Mouse (Mus musculus): ENCODE measurements around the gene Prps1l3. TPM values are rescaled to one million over a fixed set of nuclear protein-coding genes. Genes with fewer than 3 reads are reported as not detected.

Prps1l3 gene
- polyA plus RNA-seq, 1 experiment from 2014 or later, result 37.0 TPM

DNA sequence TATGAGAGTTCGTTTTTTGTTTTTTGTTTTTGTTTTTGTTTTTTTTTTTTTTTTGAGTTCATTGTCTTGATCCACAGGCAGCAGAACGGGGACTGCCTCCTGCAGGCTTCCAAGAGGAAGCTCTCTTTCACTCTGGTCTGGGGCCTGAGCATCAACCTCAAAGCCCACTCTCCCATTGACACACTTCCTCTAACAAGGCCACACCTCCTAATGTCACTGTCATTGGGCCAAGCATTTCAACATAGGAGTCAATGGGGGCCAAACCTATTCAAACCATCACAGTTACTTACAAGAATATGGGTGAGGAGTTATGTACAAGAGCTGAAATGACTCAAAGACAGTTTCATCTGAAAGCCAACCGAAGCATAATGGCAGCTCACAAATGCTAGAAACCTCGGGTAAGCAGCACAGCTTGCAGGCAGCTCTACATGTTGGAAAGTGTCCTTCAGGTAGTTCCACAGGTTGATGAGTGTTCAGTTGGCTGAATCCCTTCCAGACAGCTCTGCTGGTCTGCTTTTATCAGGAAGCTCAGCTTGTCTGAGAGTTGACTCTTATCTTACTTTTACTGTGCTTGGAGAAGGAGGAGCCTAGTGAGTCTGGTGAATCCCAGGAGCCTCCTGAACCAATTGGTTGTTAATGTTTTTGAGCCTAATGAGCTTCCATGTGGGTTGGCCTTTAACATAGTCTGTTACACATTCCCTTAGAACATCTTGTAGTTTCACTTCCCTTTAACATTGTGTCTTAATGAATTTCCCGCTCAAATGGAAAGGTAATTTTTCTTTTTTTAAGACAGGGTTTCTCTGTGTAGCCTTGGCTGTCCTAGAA, 13.7 kb downstream of the Prps1l3 start:
- Histone ChIP-seq H3K27ac (replicated peaks in 1 of 2; ENCODE audit: control insufficient read depth in 1 of 2, insufficient read depth in 1 of 2, low read depth in 2 of 2, low read length in 2 of 2) (no peak overlapping the region), H3K4me2 (ENCODE audit: low read length) (no peak overlapping the region), H3K9me3 (ENCODE audit: control insufficient read depth, low read length) (no peaks in the 10 kb centered on the region), H3K4me1 (ENCODE audit: control insufficient read depth in 2 of 2, insufficient read depth in 2 of 2, low read length in 2 of 2) (no peaks in the 10 kb centered on the region), H3K4me3 (ENCODE audit: control insufficient read depth in 1 of 2, insufficient read depth in 1 of 2, low read depth in 1 of 2, low read length in 2 of 2) (no peak overlapping the region), H3K27me3 (ENCODE audit: control insufficient read depth, insufficient read depth, low read length) (no peaks in the 10 kb centered on the region), H3K36me3 (ENCODE audit: control insufficient read depth, insufficient read depth, low read length) (peaks cover 27% of the 10 kb centered on the region), H3K9ac (ENCODE audit: low read length) (no peak overlapping the region)
- no peak for ATAC-seq (ENCODE audit: insufficient number of reproducible peaks, insufficient read depth, low FRiP score, low read depth)
- WGBS, result 87% methylated on average over 5 of the region's 5 CpGs

DNA sequence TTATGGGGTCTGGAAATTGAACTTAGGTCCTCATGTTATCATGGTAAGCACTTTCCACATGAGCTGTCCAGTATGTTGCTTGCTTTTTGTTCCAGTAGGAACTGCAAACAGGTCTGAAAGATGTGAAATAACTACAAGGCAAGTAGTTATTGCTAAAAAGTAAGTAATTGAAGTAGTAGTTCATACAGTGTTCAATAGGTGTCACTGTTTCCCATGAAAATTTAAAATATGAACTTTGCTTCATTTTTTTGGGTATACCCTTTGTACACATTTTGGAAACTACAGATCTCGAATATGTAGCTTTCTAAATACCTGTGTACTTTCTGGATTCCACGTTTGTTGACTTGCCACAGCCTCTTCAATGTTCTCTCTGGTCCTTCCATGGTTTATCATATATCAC, 28.4 kb downstream of the Prps1l3 start:
- no peak for ATAC-seq (ENCODE audit: insufficient number of reproducible peaks, insufficient read depth, low FRiP score, low read depth)
- Histone ChIP-seq H3K4me1 (ENCODE audit: control insufficient read depth in 2 of 2, insufficient read depth in 2 of 2, low read length in 2 of 2) (no peaks in the 10 kb centered on the region), H3K36me3 (ENCODE audit: control insufficient read depth, insufficient read depth, low read length) (no peaks in the 10 kb centered on the region), H3K9me3 (ENCODE audit: control insufficient read depth, low read length) (no peaks in the 10 kb centered on the region), H3K27me3 (ENCODE audit: control insufficient read depth, insufficient read depth, low read length) (no peaks in the 10 kb centered on the region), H3K4me3 (ENCODE audit: control insufficient read depth in 1 of 2, insufficient read depth in 1 of 2, low read depth in 1 of 2, low read length in 2 of 2) (no peak overlapping the region), H3K27ac (replicated peaks in 1 of 2; ENCODE audit: control insufficient read depth in 1 of 2, insufficient read depth in 1 of 2, low read depth in 2 of 2, low read length in 2 of 2) (no peak overlapping the region), H3K9ac (ENCODE audit: low read length) (no peak overlapping the region), H3K4me2 (ENCODE audit: low read length) (no peak overlapping the region)
- 44% methylated on average over 2 of the region's 2 CpGs for WGBS

DNA sequence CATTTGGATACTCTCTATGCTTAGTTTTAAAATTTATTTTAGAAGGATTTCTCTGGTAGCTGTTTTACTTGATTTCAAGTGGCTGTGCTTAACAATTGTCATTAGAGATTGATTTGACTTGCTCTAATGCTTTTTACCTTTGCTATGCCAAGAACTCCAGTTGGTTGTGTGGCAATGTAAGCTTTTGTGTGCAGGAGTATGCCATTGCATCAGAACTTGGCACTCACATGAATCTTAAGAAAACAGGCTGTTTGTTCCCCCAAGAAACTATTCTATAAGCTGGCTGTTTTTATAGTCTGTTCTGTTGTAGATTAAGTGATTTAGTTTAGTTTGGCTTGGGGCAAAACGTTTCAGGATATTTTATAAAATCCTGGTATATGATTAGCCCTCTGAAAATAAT, 45.2 kb downstream of the Prps1l3 start:
- Histone ChIP-seq H3K36me3 (ENCODE audit: control insufficient read depth, insufficient read depth, low read length) (no peaks in the 10 kb centered on the region), H3K4me1 (ENCODE audit: control insufficient read depth in 2 of 2, insufficient read depth in 2 of 2, low read length in 2 of 2) (no peaks in the 10 kb centered on the region), H3K4me3 (ENCODE audit: control insufficient read depth in 1 of 2, insufficient read depth in 1 of 2, low read depth in 1 of 2, low read length in 2 of 2) (no peak overlapping the region), H3K9me3 (ENCODE audit: control insufficient read depth, low read length) (no peaks in the 10 kb centered on the region), H3K9ac (ENCODE audit: low read length) (no peak overlapping the region), H3K4me2 (ENCODE audit: low read length) (no peak overlapping the region), H3K27me3 (ENCODE audit: control insufficient read depth, insufficient read depth, low read length) (no peaks in the 10 kb centered on the region), H3K27ac (replicated peaks in 1 of 2; ENCODE audit: control insufficient read depth in 1 of 2, insufficient read depth in 1 of 2, low read depth in 2 of 2, low read length in 2 of 2) (no peak overlapping the region)
- WGBS, result 51% methylated on average over 1 of the region's 1 CpGs
- ATAC-seq (ENCODE audit: insufficient number of reproducible peaks, insufficient read depth, low FRiP score, low read depth), result no peak

DNA sequence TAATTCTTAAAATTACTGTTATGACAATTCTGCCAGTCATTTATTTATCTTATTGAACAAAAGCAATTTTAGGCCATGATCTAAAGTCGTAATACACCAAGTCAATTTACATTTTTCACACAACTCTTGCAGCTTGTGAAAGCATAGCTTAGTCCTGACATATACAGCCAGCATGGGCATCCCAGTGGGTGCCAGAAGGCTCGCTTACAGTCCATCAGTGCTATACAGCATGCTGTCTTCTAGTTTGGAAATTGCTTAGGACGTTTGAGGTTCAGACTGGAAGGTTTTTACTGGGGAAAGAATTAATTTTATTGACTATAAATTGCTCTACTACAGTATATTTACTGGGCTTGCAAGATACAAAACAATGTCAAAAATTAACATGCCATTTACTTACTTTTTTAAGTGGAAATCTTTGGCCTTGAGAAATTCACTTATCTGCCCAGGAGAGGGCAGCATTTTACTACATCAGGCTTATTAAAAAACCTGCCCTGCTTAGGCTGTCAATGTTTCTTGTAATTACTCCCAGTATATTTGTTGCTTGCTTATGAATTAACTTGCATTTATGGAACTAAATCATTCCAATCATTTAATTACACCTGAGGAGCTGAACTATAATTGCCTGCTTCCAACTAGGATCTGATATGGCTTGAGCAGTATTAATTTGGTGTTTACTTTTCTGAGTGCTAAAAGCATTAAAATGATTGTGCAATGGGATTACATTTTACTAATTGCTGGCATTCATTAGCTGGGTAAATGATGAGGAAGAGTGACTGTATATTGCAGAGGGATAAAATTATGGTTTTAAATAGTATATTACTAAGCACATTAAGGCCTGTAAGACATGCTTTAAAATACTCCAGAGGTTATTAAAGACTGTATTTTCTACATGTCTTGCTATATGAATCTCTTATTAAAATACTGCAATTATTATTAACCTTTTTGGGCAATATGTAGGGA, 51.2 kb downstream of the Prps1l3 start:
- Histone ChIP-seq H3K4me1 (ENCODE audit: control insufficient read depth in 2 of 2, insufficient read depth in 2 of 2, low read length in 2 of 2) (no peaks in the 10 kb centered on the region), H3K27ac (replicated peaks in 1 of 2; ENCODE audit: control insufficient read depth in 1 of 2, insufficient read depth in 1 of 2, low read depth in 2 of 2, low read length in 2 of 2) (no peak overlapping the region), H3K9me3 (ENCODE audit: control insufficient read depth, low read length) (no peaks in the 10 kb centered on the region), H3K27me3 (ENCODE audit: control insufficient read depth, insufficient read depth, low read length) (no peaks in the 10 kb centered on the region), H3K9ac (ENCODE audit: low read length) (no peak overlapping the region), H3K4me3 (ENCODE audit: control insufficient read depth in 1 of 2, insufficient read depth in 1 of 2, low read depth in 1 of 2, low read length in 2 of 2) (no peak overlapping the region), H3K4me2 (ENCODE audit: low read length) (no peak overlapping the region), H3K36me3 (ENCODE audit: control insufficient read depth, insufficient read depth, low read length) (no peaks in the 10 kb centered on the region)
- no peak for ATAC-seq (ENCODE audit: insufficient number of reproducible peaks, insufficient read depth, low FRiP score, low read depth)
- 38% methylated on average over 3 of the region's 3 CpGs for WGBS

DNA sequence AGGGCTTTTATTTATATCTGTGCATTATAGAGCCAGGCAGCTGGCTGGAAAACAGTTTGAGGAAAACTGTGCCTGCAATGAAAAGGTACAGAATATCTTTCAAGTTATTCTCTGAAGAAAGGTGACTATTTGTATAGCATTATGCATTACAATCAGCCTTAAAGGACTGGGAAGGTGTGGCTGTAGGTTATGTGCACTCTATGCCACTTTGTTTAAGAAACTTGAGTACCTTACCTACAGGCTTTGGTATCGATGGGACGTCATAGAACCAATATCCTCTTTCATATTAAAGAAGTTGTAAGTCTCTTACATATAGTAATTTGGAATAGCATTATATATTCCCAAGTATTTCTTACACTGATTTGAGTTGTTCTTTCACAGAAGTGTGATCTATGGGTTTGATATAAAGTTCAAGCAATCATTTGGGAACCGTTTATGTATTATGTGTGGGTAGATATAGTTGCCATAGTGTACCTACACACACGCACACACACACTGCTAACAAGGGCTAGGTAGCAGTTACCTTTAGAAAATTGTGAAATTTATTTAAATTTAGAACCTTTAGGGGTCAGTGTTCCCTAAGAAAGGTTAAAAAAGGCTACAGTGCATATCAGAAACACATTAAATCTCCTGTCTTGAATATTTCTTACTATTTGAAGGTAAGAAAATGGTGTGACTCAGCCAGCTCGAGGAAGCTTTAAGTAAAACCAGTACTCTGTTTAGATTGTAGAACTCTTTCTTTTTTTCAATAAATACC, 55.3 kb downstream of the Prps1l3 start:
- H3K4me1 ChIP-seq (ENCODE audit: control insufficient read depth in 2 of 2, insufficient read depth in 2 of 2, low read length in 2 of 2), result no peaks in the 10 kb centered on the region
- H3K9me3 ChIP-seq (ENCODE audit: control insufficient read depth, low read length), result no peaks in the 10 kb centered on the region
- H3K36me3 ChIP-seq (ENCODE audit: control insufficient read depth, insufficient read depth, low read length), result no peaks in the 10 kb centered on the region
- 80% methylated on average over 5 of the region's 5 CpGs for WGBS
- H3K27me3 ChIP-seq (ENCODE audit: control insufficient read depth, insufficient read depth, low read length), result no peaks in the 10 kb centered on the region
- ATAC-seq (ENCODE audit: insufficient number of reproducible peaks, insufficient read depth, low FRiP score, low read depth), result no peak
- no peak overlapping the region for H3K9ac ChIP-seq (ENCODE audit: low read length)
- no peak overlapping the region for H3K27ac ChIP-seq (replicated peaks in 1 of 2; ENCODE audit: control insufficient read depth in 1 of 2, insufficient read depth in 1 of 2, low read depth in 2 of 2, low read length in 2 of 2)
- H3K4me3 ChIP-seq (ENCODE audit: control insufficient read depth in 1 of 2, insufficient read depth in 1 of 2, low read depth in 1 of 2, low read length in 2 of 2), result no peak overlapping the region
- H3K4me2 ChIP-seq (ENCODE audit: low read length), result no peak overlapping the region

Other genes with a start within 250 kb of the Prps1l3 start
- 0.20 and 0.27 TPM in 2 replicates for gene Slc25a21, start 32.9 kb upstream of the Prps1l3 start, polyA plus RNA-seq (2014; fragmentation: Nextera tagmentation; extraction: Ambion mirVana)
- 7.7 and 8.1 TPM in 2 replicates for gene Mipol1, start within 50 bp of the Prps1l3 start, polyA plus RNA-seq (2014; fragmentation: Nextera tagmentation; extraction: Ambion mirVana)